Mouse (Mus musculus): ENCODE results near the gene Ggt1. TPM values are rescaled to one million over a fixed set of nuclear protein-coding genes. Genes with fewer than 3 reads are reported as not detected.

The Ggt1 gene
- polyA plus RNA-seq (2014; fragmentation: Nextera tagmentation; extraction: Ambion mirVana) = 29.1 and 57.6 TPM in 2 replicates

GRCm38 (mm10) chr10:75561071-75561654 lies at the start of gene Ggt1:
Gene Ggt1 (plus strand): TSS chr10:75561604.
- Histone ChIP-seq H3K27me3 (ENCODE audit: control insufficient read depth, insufficient read depth, low read length) (peaks cover 21% of the 10 kb centered on the region), H3K4me2 (replicated peaks; ENCODE audit: low read depth, low read length) (peak within 1 kb of the TSS; percentile 100), H3K4me1 (ENCODE audit: control insufficient read depth, insufficient read depth, low read length) (peaks cover 28% of the 10 kb centered on the region; the same call in 1 of the 2 replicates), H3K9me3 (ENCODE audit: control insufficient read depth, low read length) (no peaks in the 10 kb centered on the region), H3K36me3 (ENCODE audit: control insufficient read depth, insufficient read depth, low read length) (no peaks in the 10 kb centered on the region), H3K9ac (ENCODE audit: low read depth, low read length) (peak within 1 kb of the TSS; percentile 69; the same call in 1 of the 2 replicates), H3K4me3 (ENCODE audit: low read length) (peak within 1 kb of the TSS; percentile 58), H3K27ac (ENCODE audit: low read depth, low read length) (no peak within 1 kb of the TSS)
- WGBS = 52% methylated on average over 10 of the region's 10 CpGs
- no peak for ATAC-seq (ENCODE audit: low FRiP score, low TSS enrichment)

- H3K4me2 ChIP-seq (replicated peaks; ENCODE audit: low read depth, low read length) = no peak overlapping the region
- H3K27ac ChIP-seq (ENCODE audit: low read depth, low read length) = no peak overlapping the region
- no peak for ATAC-seq (ENCODE audit: low FRiP score, low TSS enrichment)
- peaks cover 12% of the 10 kb centered on the region for H3K4me1 ChIP-seq (ENCODE audit: control insufficient read depth, insufficient read depth, low read length)
- H3K36me3 ChIP-seq (ENCODE audit: control insufficient read depth, insufficient read depth, low read length) = peaks cover 49% of the 10 kb centered on the region
- H3K9ac ChIP-seq (ENCODE audit: low read depth, low read length) = no peak overlapping the region
- H3K9me3 ChIP-seq (ENCODE audit: control insufficient read depth, low read length) = no peaks in the 10 kb centered on the region
- no peak overlapping the region for H3K4me3 ChIP-seq (ENCODE audit: low read length)
- no peaks in the 10 kb centered on the region for H3K27me3 ChIP-seq (ENCODE audit: control insufficient read depth, insufficient read depth, low read length)
- WGBS = 94% methylated on average over 7 of the region's 7 CpGs
Observed at GRCm38 (mm10) chr10:75511897-75512296, 49.5 kb upstream of the Ggt1 start.

DNA sequence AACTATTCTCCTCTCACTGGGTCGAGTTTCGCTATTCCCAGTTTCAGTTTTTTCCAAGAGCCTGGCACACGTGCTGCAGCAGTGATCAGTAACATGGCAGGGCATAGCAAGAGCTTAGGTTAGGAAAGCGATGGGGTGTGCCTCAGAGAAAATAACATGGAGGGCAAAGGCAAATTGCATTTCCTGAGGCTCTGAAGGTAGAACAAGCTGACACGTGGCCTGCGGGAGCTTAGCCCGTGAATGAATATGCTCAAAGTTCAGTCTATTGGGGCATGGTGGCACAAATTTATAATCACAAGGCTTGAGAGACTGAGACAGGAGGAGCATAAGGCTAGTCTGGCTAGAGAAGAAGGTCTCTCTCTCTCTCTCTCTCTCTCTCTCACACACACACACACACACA lies 48.6 kb upstream of the Ggt1 start:
- Histone ChIP-seq H3K27ac (ENCODE audit: low read depth, low read length) (no peak overlapping the region), H3K36me3 (ENCODE audit: control insufficient read depth, insufficient read depth, low read length) (peaks cover 42% of the 10 kb centered on the region), H3K4me3 (ENCODE audit: low read length) (no peak overlapping the region), H3K9me3 (ENCODE audit: control insufficient read depth, low read length) (no peaks in the 10 kb centered on the region), H3K27me3 (ENCODE audit: control insufficient read depth, insufficient read depth, low read length) (no peaks in the 10 kb centered on the region), H3K9ac (ENCODE audit: low read depth, low read length) (no peak overlapping the region), H3K4me1 (ENCODE audit: control insufficient read depth, insufficient read depth, low read length) (peaks cover 12% of the 10 kb centered on the region), H3K4me2 (replicated peaks; ENCODE audit: low read depth, low read length) (no peak overlapping the region)
- ATAC-seq (ENCODE audit: low FRiP score, low TSS enrichment) = no peak
- WGBS = 91% methylated on average over 7 of the region's 7 CpGs

GRCm38 (mm10) chr10:75513306-75514067 lies 47.9 kb upstream of the Ggt1 start:
- H3K9me3 ChIP-seq (ENCODE audit: control insufficient read depth, low read length) = no peaks in the 10 kb centered on the region

DNA sequence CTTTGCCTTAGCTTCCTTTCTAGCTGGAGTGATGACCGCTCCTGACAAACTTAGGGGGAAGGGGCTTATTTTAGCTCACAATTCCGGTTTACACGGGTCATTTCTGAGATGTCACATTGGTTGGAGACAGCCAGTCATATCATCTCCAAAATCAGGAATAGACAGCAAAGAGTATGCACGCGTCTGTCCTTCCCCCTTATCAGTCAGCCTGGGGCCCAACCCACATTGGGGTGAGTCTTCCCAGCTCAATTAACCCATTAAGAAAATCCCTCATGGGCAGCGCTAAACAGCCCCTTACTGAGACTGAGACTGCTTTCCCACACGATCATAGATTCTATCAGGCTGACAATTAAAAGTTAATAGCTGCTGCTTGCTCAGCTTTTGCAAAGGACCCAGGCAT lies 47.0 kb upstream of the Ggt1 start:
- Histone ChIP-seq H3K27ac (ENCODE audit: low read depth, low read length) (no peak overlapping the region), H3K9me3 (ENCODE audit: control insufficient read depth, low read length) (no peaks in the 10 kb centered on the region), H3K4me2 (replicated peaks; ENCODE audit: low read depth, low read length) (no peak overlapping the region), H3K4me1 (ENCODE audit: control insufficient read depth, insufficient read depth, low read length) (peaks cover 19% of the 10 kb centered on the region), H3K9ac (ENCODE audit: low read depth, low read length) (no peak overlapping the region), H3K36me3 (ENCODE audit: control insufficient read depth, insufficient read depth, low read length) (peaks cover 29% of the 10 kb centered on the region), H3K4me3 (ENCODE audit: low read length) (no peak overlapping the region), H3K27me3 (ENCODE audit: control insufficient read depth, insufficient read depth, low read length) (no peaks in the 10 kb centered on the region)
- WGBS = 76% methylated on average over 7 of the region's 7 CpGs
- ATAC-seq (ENCODE audit: low FRiP score, low TSS enrichment) = no peak

More at GRCm38 (mm10) chr10:75513306-75514067, 47.9 kb upstream of the Ggt1 start:
- Histone ChIP-seq H3K4me1 (ENCODE audit: control insufficient read depth, insufficient read depth, low read length) (peaks cover 12% of the 10 kb centered on the region), H3K36me3 (ENCODE audit: control insufficient read depth, insufficient read depth, low read length) (peaks cover 35% of the 10 kb centered on the region), H3K4me2 (replicated peaks; ENCODE audit: low read depth, low read length) (no peak overlapping the region), H3K4me3 (ENCODE audit: low read length) (no peak overlapping the region), H3K9ac (ENCODE audit: low read depth, low read length) (no peak overlapping the region), H3K27me3 (ENCODE audit: control insufficient read depth, insufficient read depth, low read length) (no peaks in the 10 kb centered on the region), H3K27ac (ENCODE audit: low read depth, low read length) (no peak overlapping the region)
- no peak for ATAC-seq (ENCODE audit: low FRiP score, low TSS enrichment)
- WGBS = 90% methylated on average over 8 of the region's 8 CpGs

GRCm38 (mm10) chr10:75515216-75516037 lies 46.0 kb upstream of the Ggt1 start:
- ATAC-seq (ENCODE audit: low FRiP score, low TSS enrichment) = no peak
- H3K27ac ChIP-seq (ENCODE audit: low read depth, low read length) = 0 out of 2 replicates have a peak overlapping the region, but pooled peaks have one; percentile 95
- peaks cover 19% of the 10 kb centered on the region for H3K4me1 ChIP-seq (ENCODE audit: control insufficient read depth, insufficient read depth, low read length)
- H3K4me3 ChIP-seq (ENCODE audit: low read length) = peak overlapping the region; percentile 78; the same call in 1 of the 2 replicates
- peak overlapping the region; percentile 86 for H3K4me2 ChIP-seq (replicated peaks; ENCODE audit: low read depth, low read length)
- WGBS = 80% methylated on average over 4 of the region's 4 CpGs
- H3K27me3 ChIP-seq (ENCODE audit: control insufficient read depth, insufficient read depth, low read length) = no peaks in the 10 kb centered on the region
- no peaks in the 10 kb centered on the region for H3K9me3 ChIP-seq (ENCODE audit: control insufficient read depth, low read length)
- peaks cover 29% of the 10 kb centered on the region for H3K36me3 ChIP-seq (ENCODE audit: control insufficient read depth, insufficient read depth, low read length)
- peak overlapping the region; percentile 93; the same call in 1 of the 2 replicates for H3K9ac ChIP-seq (ENCODE audit: low read depth, low read length)

DNA sequence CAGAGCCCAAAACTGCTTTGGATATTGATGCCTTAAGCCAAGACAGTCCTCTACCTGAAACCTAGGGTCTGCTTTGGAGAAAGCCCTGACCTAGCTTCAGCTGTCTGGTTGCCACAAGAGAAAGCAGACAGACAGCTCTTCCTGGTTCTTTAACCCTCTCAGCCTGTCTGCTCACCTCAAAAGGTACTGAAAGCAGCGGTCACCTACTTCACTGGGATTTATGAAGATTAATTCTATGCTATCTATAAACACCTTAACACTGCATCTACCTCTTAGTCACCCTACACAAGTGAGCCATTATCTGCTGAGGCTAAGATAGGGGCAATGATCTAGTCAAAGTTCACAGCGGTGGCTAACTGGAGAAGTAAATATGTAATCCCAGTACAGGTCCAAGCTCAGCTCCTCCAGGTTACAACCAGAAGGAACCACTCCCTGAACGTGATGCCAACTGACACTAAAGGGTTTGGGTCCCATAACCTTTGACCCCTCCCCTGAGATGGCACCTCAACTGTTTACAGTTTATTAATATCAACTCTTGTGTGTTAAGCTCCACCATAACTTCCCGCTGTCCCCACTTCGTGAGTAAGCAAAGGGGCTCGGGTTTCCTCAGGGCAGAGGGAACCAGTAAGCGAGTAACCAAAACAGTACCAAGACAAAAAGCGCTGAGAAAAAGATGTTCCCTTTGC lies 45.2 kb upstream of the Ggt1 start:
- Histone ChIP-seq H3K9me3 (ENCODE audit: control insufficient read depth, low read length) (no peaks in the 10 kb centered on the region), H3K4me3 (ENCODE audit: low read length) (peak overlapping the region; percentile 78), H3K27ac (ENCODE audit: low read depth, low read length) (peak overlapping the region; percentile 95), H3K4me2 (replicated peaks; ENCODE audit: low read depth, low read length) (peak overlapping the region; percentile 86), H3K36me3 (ENCODE audit: control insufficient read depth, insufficient read depth, low read length) (peaks cover 29% of the 10 kb centered on the region), H3K27me3 (ENCODE audit: control insufficient read depth, insufficient read depth, low read length) (no peaks in the 10 kb centered on the region), H3K4me1 (ENCODE audit: control insufficient read depth, insufficient read depth, low read length) (peaks cover 19% of the 10 kb centered on the region), H3K9ac (ENCODE audit: low read depth, low read length) (peak overlapping the region; percentile 93)
- WGBS = 24% methylated on average over 8 of the region's 8 CpGs
- no peak for ATAC-seq (ENCODE audit: low FRiP score, low TSS enrichment)

- peak overlapping the region; percentile 93 for H3K9ac ChIP-seq (ENCODE audit: low read depth, low read length)
- peak overlapping the region; percentile 78 for H3K4me3 ChIP-seq (ENCODE audit: low read length)
- peak overlapping the region; percentile 86 for H3K4me2 ChIP-seq (replicated peaks; ENCODE audit: low read depth, low read length)
- H3K27me3 ChIP-seq (ENCODE audit: control insufficient read depth, insufficient read depth, low read length) = no peaks in the 10 kb centered on the region
- no peaks in the 10 kb centered on the region for H3K9me3 ChIP-seq (ENCODE audit: control insufficient read depth, low read length)
- H3K4me1 ChIP-seq (ENCODE audit: control insufficient read depth, insufficient read depth, low read length) = peaks cover 19% of the 10 kb centered on the region
- ATAC-seq (ENCODE audit: low FRiP score, low TSS enrichment) = no peak
- WGBS = 3% methylated on average over 12 of the region's 12 CpGs
- H3K27ac ChIP-seq (ENCODE audit: low read depth, low read length) = peak overlapping the region; percentile 95
- peaks cover 29% of the 10 kb centered on the region for H3K36me3 ChIP-seq (ENCODE audit: control insufficient read depth, insufficient read depth, low read length)
Observed at GRCm38 (mm10) chr10:75516724-75517072, 44.7 kb upstream of the Ggt1 start.

Data from kidney, embryonic 14.5 days (tissue).